Mouse (Mus musculus) MEL (cell line): ENCODE results near the gene Trip13. TPM values are rescaled to one million over a fixed set of nuclear protein-coding genes. Genes with fewer than 3 reads are reported as not detected.

ENCODE experiments used
- DNase-seq: peaks from one replicate; pipeline ENCODE4 v3.0.0; 2011; ENCODE audit warnings: low read depth, low spot score
- H3K27ac ChIP-seq: 2 replicates; pipeline ENCODE4 v1.5.1; 2012; ENCODE audit warnings: low read depth, mild to moderate bottlenecking, control low read depth, low read length, moderate library complexity; ENCODE audit not compliant: control insufficient read depth
- H3K27me3 ChIP-seq, 2 experiments: fragments of 150-350 bp in 1 of 2; sonication (generic) in 1 of 2; 2 replicates each; pipeline ENCODE4 v1.6.1; 2012; ENCODE audit warnings: low read length in 2 of 2, mild to moderate bottlenecking in 2 of 2, improper control_type of control experiment in 1 of 2, moderate library complexity in 1 of 2; ENCODE audit not compliant: insufficient read depth in 2 of 2, control insufficient read depth in 1 of 2
- H3K36me3 ChIP-seq, 2 experiments: 2 replicates each; pipeline ENCODE4 v1.6.1; 2012 to 2014; ENCODE audit warnings: low read length in 2 of 2, improper control_type of control experiment in 1 of 2, inconsistent platforms in 1 of 2, mild to moderate bottlenecking in 1 of 2; ENCODE audit not compliant: insufficient read depth in 2 of 2, control insufficient read depth in 1 of 2
- H3K4me1 ChIP-seq, 2 experiments: fragments of 150-350 bp in 1 of 2; sonication (generic) in 1 of 2; 2 replicates each; pipeline ENCODE4 v1.6.1; 2012; ENCODE audit warnings: low read length in 2 of 2, improper control_type of control experiment in 1 of 2, mild to moderate bottlenecking in 1 of 2; ENCODE audit not compliant: insufficient read depth in 2 of 2, control insufficient read depth in 1 of 2
- H3K4me3 ChIP-seq, 2 experiments: fragments of 150-350 bp in 1 of 2; sonication (generic) in 1 of 2; 2 replicates each; pipeline ENCODE4 v1.5.1; 2012; ENCODE audit warnings: low read depth in 2 of 2, low read length in 2 of 2, mild to moderate bottlenecking in 2 of 2, moderate library complexity in 2 of 2, control low read depth in 1 of 2, improper control_type of control experiment in 1 of 2; ENCODE audit not compliant: control insufficient read depth in 1 of 2, insufficient read depth in 1 of 2
- H3K79me2 ChIP-seq: 2 replicates; pipeline ENCODE4 v1.6.1; 2012; ENCODE audit warnings: mild to moderate bottlenecking, low read length, moderate library complexity; ENCODE audit not compliant: control insufficient read depth, poor library complexity, insufficient read depth
- H3K9ac ChIP-seq: 2 replicates; pipeline ENCODE4 v1.6.1; 2012; ENCODE audit warnings: low read depth, mild to moderate bottlenecking, control low read depth, low read length, moderate library complexity; ENCODE audit not compliant: control insufficient read depth, poor library complexity, severe bottlenecking
- H3K9me3 ChIP-seq: fragments of 150-350 bp; sonication (generic); replicated peaks from 2 replicates; pipeline ENCODE4 v1.6.1; 2012; ENCODE audit warnings: mild to moderate bottlenecking, low read length, improper control_type of control experiment, moderate library complexity; ENCODE audit not compliant: insufficient read depth
- CHD2 ChIP-seq: IDR thresholded peaks from 2 replicates; pipeline ENCODE4 v1.6.1; 2011; ENCODE audit warnings: low read length, improper control_type of control experiment
- CTCF ChIP-seq, 3 experiments: IDR thresholded peaks in 2 of 3; conservative IDR thresholded peaks in 1 of 3; 2 replicates each; pipeline ENCODE4 v1.5.1; 2011 to 2012; ENCODE audit warnings: low read length in 3 of 3, low read depth in 2 of 3, mild to moderate bottlenecking in 2 of 3, improper control_type of control experiment in 1 of 3, inconsistent platforms in 1 of 3, mixed read lengths in 1 of 3, moderate library complexity in 1 of 3; ENCODE audit not compliant: control insufficient read depth in 1 of 3, insufficient read depth in 1 of 3, poor library complexity in 1 of 3, severe bottlenecking in 1 of 3
- E2F4 ChIP-seq: IDR thresholded peaks from 2 replicates; pipeline ENCODE4 v1.6.1; 2011; ENCODE audit warnings: low read depth, low read length, improper control_type of control experiment, borderline replicate concordance
- EP300 ChIP-seq, 2 experiments: IDR thresholded peaks; 2 replicates each; pipeline ENCODE4 v1.6.1; 2011; ENCODE audit warnings: improper control_type of control experiment in 2 of 2, low read length in 2 of 2, low read depth in 1 of 2, mild to moderate bottlenecking in 1 of 2
- ETS1 ChIP-seq: IDR thresholded peaks from 2 replicates; pipeline ENCODE4 v1.6.1; 2012; ENCODE audit warnings: low read depth, mild to moderate bottlenecking, inconsistent platforms, low read length, improper control_type of control experiment, moderate library complexity
- GABPA ChIP-seq: IDR thresholded peaks from 2 replicates; pipeline ENCODE4 v1.6.1; 2012; ENCODE audit warnings: low read depth, mild to moderate bottlenecking, inconsistent platforms, low read length, improper control_type of control experiment, moderate library complexity
- GATA1 ChIP-seq: IDR thresholded peaks from 2 replicates; pipeline ENCODE4 v1.6.1; 2011; ENCODE audit warnings: low read depth, low read length, improper control_type of control experiment
- HCFC1 ChIP-seq: IDR thresholded peaks from 2 replicates; pipeline ENCODE4 v1.6.1; 2012; ENCODE audit warnings: low read depth, mild to moderate bottlenecking, inconsistent platforms, low read length, improper control_type of control experiment, moderate library complexity
- KAT2A ChIP-seq: conservative IDR thresholded peaks from 2 replicates; pipeline ENCODE4 v1.6.1; 2012; ENCODE audit warnings: low read depth, low read length, improper control_type of control experiment, inconsistent platforms
- MAFK ChIP-seq: IDR thresholded peaks from 2 replicates; pipeline ENCODE4 v1.6.1; 2011; ENCODE audit warnings: low read depth, mild to moderate bottlenecking, low read length, improper control_type of control experiment, borderline replicate concordance
- MAZ ChIP-seq: IDR thresholded peaks from 2 replicates; pipeline ENCODE4 v1.6.1; 2012; ENCODE audit warnings: low read depth, mild to moderate bottlenecking, inconsistent platforms, low read length, improper control_type of control experiment
- MEF2A ChIP-seq: IDR thresholded peaks from 2 replicates; pipeline ENCODE4 v1.6.1; 2014; ENCODE audit warnings: low read depth, mild to moderate bottlenecking, inconsistent platforms, low read length, improper control_type of control experiment; ENCODE audit not compliant: poor library complexity, insufficient replicate concordance, severe bottlenecking; ENCODE audit errors: extremely low read depth
- MYB ChIP-seq: IDR thresholded peaks from 2 replicates; pipeline ENCODE4 v1.6.1; 2011; ENCODE audit warnings: mild to moderate bottlenecking, low read depth, low read length, improper control_type of control experiment
- NELFE ChIP-seq: IDR thresholded peaks from 2 replicates; pipeline ENCODE4 v1.6.1; 2011; ENCODE audit warnings: low read depth, low read length, improper control_type of control experiment
- POLR2A ChIP-seq, 2 experiments: IDR thresholded peaks; 2 replicates each; pipeline ENCODE4 v1.6.1; 2011 to 2012; ENCODE audit warnings: low read length in 2 of 2, mild to moderate bottlenecking in 2 of 2, control low read depth in 1 of 2, improper control_type of control experiment in 1 of 2, low read depth in 1 of 2, moderate library complexity in 1 of 2; ENCODE audit not compliant: control insufficient read depth in 1 of 2, insufficient read depth in 1 of 2, poor library complexity in 1 of 2
- RAD21 ChIP-seq: IDR thresholded peaks from 2 replicates; pipeline ENCODE4 v1.6.1; 2011; ENCODE audit warnings: mild to moderate bottlenecking, low read depth, low read length, improper control_type of control experiment
- RCOR1 ChIP-seq: IDR thresholded peaks from 2 replicates; pipeline ENCODE4 v1.6.1; 2012; ENCODE audit warnings: low read depth, mild to moderate bottlenecking, inconsistent platforms, low read length, improper control_type of control experiment
- SIN3A ChIP-seq: IDR thresholded peaks from 2 replicates; pipeline ENCODE4 v1.6.1; 2012; ENCODE audit warnings: low read length, improper control_type of control experiment, inconsistent platforms
- SMC3 ChIP-seq: IDR thresholded peaks from 2 replicates; pipeline ENCODE4 v1.6.1; 2011; ENCODE audit warnings: low read depth, low read length, improper control_type of control experiment
- TAL1 ChIP-seq: IDR thresholded peaks from 2 replicates; pipeline ENCODE4 v1.6.1; 2012; ENCODE audit warnings: mild to moderate bottlenecking, inconsistent platforms, low read length, moderate library complexity, mixed read lengths
- TBP ChIP-seq: IDR thresholded peaks from 2 replicates; pipeline ENCODE4 v1.8.0; 2011; ENCODE audit warnings: low read depth, low read length, improper control_type of control experiment
- USF2 ChIP-seq, 2 experiments: IDR thresholded peaks; 2 replicates each; pipeline ENCODE4 v1.6.1; 2011 to 2012; ENCODE audit warnings: improper control_type of control experiment in 2 of 2, low read length in 2 of 2, borderline replicate concordance in 1 of 2, inconsistent platforms in 1 of 2, low read depth in 1 of 2, mild to moderate bottlenecking in 1 of 2; ENCODE audit not compliant: insufficient read depth in 1 of 2
- polyA plus RNA-seq, 2 experiments: library from polyadenylated mRNA; stranded (reverse) in 1 of 2; unstranded in 1 of 2; fragments of >175 nt in 1 of 2; fragments of >200 nt in 1 of 2; gene quantifications; 2 replicates each; pipeline versions ENCODE4 v1.2.1 to v1.2.4; 2012; ENCODE audit warnings: low replicate concordance in 2 of 2, low read depth in 1 of 2; ENCODE audit not compliant: insufficient read length in 2 of 2, insufficient read depth in 1 of 2, missing spikeins in 1 of 2
- total RNA-seq: library from RNA; depleted of rRNA; stranded (reverse); fragments of 300-350 nt; gene quantifications from 2 replicates; pipeline ENCODE4 v1.2.3, GENCODE M21; 2012

Trip13 gene
- total and polyA plus RNA-seq, 3 experiments: 48.9 to 55.3 TPM; not detected in 1

DNA sequence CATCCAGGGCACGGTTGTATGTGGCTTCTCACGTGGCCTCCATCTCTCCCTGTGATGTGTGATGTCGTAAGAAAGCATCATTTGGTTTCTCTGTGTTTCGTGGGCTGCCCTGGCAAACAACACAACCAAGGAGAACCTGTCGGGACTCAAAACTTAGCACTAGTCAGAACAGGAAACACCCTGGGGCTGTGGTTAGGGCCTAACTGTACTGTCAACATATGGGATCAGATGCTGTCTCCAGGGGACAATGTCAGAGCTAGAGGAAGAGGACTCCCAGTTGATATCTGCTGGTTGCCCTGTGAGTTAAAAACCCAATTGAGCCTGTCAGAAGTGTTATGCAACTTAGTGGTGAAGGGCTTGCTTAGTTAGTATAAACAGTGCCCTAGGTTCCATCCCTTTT, 17.9 kb upstream of the Trip13 start:
- H3K27me3 ChIP-seq: no peaks in the 10 kb centered on the region
- H3K4me1 ChIP-seq: no peaks in the 10 kb centered on the region
- no peaks in the 10 kb centered on the region; a peak in 1 of 4 replicates for H3K36me3 ChIP-seq
- no peak overlapping the region for H3K4me3 ChIP-seq
- no peaks in the 10 kb centered on the region for H3K9me3 ChIP-seq
- no peak for DNase-seq
- no peak for TF ChIP-seq SMC3
- no peak for TF ChIP-seq GABPA
- no peak for TF ChIP-seq SIN3A
- TF ChIP-seq CHD2: no peak
- no peak for TF ChIP-seq RCOR1
- TF ChIP-seq NELFE: no peak
- TF ChIP-seq TAL1: no peak
- TF ChIP-seq MYB: no peak
- TF ChIP-seq POLR2A (IDR thresholded peaks at IDR 0.05; ENCODE audit: control insufficient read depth in 1 of 2, insufficient read depth in 1 of 2, low read depth in 1 of 2, low read length in 2 of 2, poor library complexity in 1 of 2): no peak
- no peak for TF ChIP-seq MAZ
- no peak for TF ChIP-seq E2F4
- no peak for TF ChIP-seq GATA1
- TF ChIP-seq KAT2A: no peak
- TF ChIP-seq HCFC1: no peak
- no peak for TF ChIP-seq MEF2A
- TF ChIP-seq EP300 (IDR thresholded peaks at IDR 0.05; ENCODE audit: low read depth in 1 of 2, low read length in 2 of 2): no peak
- no peak for TF ChIP-seq ETS1
- TF ChIP-seq RAD21: no peak
- no peak for TF ChIP-seq CTCF (IDR thresholded peaks at IDR 0.05 in 2 of 3, conservative IDR thresholded peaks at IDR 0.05 in 1 of 3; ENCODE audit: control insufficient read depth in 1 of 3, insufficient read depth in 1 of 3, low read depth in 2 of 3, low read length in 3 of 3, poor library complexity in 1 of 3, severe bottlenecking in 1 of 3)
- H3K79me2 ChIP-seq: no peaks in the 10 kb centered on the region
- no peak overlapping the region for H3K9ac ChIP-seq
- no peak overlapping the region for H3K27ac ChIP-seq

DNA sequence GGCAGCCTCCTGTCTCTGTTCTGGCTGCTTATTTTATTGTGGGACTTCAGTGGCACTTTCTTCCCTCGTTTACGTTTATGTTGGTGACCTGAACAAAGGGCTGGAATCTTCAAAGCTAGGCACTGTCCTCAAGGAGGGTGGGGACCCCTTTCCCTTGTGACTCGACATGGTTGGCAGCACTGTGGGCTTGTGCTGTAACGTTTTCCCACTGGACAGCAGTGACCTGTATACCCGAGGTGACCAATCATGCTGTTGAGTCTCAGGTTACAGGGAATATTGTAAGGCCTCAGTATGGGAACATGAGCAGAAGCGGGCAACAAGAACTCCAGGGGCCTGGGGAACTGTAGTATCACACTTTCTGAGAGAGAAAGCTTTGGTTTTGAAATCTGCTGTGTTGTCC, 17.1 kb upstream of the Trip13 start:
- Histone ChIP-seq H3K9me3 (no peaks in the 10 kb centered on the region), H3K36me3 (no peaks in the 10 kb centered on the region; a peak in 1 of 4 replicates)
- TF ChIP-seq TBP (no peak), HCFC1 (no peak), GATA1 (no peak), USF2 (IDR thresholded peaks at IDR 0.05; ENCODE audit: borderline replicate concordance in 1 of 2, insufficient read depth in 1 of 2, low read depth in 1 of 2, low read length in 2 of 2) (no peak), MAFK (no peak), RAD21 (no peak), GABPA (no peak), POLR2A (IDR thresholded peaks at IDR 0.05; ENCODE audit: control insufficient read depth in 1 of 2, insufficient read depth in 1 of 2, low read depth in 1 of 2, low read length in 2 of 2, poor library complexity in 1 of 2) (no peak)
- TF ChIP-seq, all 39 proteins: peak for 0
- Histone ChIP-seq H3K79me2 (no peaks in the 10 kb centered on the region), H3K9ac (no peak overlapping the region), H3K27ac (no peak overlapping the region), H3K27me3 (no peaks in the 10 kb centered on the region), H3K4me3 (no peak overlapping the region), H3K4me1 (no peaks in the 10 kb centered on the region)
- no peak for DNase-seq
